Mouse (Mus musculus): Measurements from ENCODE around the gene Car5a.

Car5a gene

GRCm38 (mm10) chr8:121958395-121958794, 13.7 kb upstream of the Car5a start:
- in situ Hi-C loops (cut with MseI, MboI), result no loop called here

DNA sequence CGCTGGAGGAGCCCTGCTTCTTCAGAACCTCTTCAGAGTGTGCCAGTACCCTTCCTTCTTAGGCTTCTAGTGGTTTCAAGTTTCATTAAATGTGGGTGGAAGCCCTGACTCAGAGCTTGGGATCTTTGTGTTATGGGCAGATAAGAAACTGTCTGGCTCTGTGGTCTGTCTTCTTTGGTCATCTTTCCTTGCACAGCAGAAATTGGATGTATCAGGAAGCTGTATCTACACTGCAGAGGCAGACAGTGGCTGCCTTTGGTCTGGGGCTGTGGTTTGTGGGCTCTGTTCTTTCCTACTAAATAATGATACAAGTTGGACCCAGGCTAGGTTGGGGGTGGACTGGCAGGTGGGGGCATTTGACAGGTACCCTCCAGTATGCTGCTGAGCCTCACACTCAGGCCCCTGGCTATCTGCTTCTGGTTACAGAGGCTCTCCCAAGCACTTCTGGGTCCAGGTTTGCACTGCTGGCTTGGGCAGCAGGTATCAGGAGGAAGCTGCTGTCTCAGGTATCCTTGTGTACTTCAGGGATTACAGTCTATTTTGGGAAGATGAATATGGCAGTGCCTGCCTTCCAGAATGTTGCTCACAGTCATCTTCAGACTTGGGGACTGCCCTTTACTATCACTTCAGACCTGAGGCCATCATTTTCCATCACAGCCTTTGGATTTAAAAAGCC, 11.3 kb upstream of the Car5a start:
- in situ Hi-C loops (cut with MseI, MboI), result no loop called here

- in situ Hi-C loops (cut with MseI, MboI), result no loop called here
Measured at GRCm38 (mm10) chr8:121954981-121955555, 10.4 kb upstream of the Car5a start.

- in situ Hi-C loops (cut with MseI, MboI), result no loop called here
Measured at GRCm38 (mm10) chr8:121953821-121954545, 9.3 kb upstream of the Car5a start.

DNA sequence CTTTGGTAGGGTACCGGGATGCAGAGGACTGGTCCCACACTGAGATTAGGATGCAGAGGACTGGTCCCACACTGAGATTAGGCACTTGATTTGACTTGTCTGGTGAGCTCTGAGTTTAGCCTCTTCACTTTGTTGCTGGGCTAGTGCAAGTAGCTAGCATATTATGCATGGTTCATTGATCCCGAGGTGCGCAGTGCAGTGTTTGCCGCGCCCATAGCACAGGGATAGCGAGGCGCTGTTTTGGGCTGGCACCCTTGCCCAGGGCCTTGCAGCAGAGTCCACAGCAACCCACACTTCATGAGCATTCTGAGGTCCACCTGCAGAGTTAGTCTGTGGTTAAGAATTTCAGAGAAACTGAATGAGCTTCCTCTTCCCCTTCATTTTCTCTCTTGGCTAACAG, 8.1 kb upstream of the Car5a start:
- in situ Hi-C loops (cut with MseI, MboI), result no loop called here

GRCm38 (mm10) chr8:121952122-121952521, 7.4 kb upstream of the Car5a start:
- in situ Hi-C loops (cut with MseI, MboI), result no loop called here

DNA sequence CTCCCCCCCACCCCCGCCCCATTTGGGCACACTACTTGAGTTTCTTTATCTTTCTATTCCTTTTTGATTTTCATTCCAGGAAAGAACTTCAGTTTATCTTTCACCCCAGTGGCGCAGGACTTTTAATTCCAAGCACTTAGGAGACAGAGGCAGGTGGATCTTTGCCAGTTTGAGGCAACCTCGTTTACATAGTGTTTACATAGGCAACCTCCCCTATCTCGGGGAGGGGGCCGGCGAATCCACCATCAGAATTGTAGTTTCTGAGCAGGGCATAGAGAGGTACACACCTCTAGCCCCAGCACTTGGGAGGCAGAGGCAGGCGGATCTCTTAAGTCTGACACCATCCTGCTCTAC, 6.9 kb upstream of the Car5a start:
- in situ Hi-C loops (cut with MseI, MboI), result no loop called here

DNA sequence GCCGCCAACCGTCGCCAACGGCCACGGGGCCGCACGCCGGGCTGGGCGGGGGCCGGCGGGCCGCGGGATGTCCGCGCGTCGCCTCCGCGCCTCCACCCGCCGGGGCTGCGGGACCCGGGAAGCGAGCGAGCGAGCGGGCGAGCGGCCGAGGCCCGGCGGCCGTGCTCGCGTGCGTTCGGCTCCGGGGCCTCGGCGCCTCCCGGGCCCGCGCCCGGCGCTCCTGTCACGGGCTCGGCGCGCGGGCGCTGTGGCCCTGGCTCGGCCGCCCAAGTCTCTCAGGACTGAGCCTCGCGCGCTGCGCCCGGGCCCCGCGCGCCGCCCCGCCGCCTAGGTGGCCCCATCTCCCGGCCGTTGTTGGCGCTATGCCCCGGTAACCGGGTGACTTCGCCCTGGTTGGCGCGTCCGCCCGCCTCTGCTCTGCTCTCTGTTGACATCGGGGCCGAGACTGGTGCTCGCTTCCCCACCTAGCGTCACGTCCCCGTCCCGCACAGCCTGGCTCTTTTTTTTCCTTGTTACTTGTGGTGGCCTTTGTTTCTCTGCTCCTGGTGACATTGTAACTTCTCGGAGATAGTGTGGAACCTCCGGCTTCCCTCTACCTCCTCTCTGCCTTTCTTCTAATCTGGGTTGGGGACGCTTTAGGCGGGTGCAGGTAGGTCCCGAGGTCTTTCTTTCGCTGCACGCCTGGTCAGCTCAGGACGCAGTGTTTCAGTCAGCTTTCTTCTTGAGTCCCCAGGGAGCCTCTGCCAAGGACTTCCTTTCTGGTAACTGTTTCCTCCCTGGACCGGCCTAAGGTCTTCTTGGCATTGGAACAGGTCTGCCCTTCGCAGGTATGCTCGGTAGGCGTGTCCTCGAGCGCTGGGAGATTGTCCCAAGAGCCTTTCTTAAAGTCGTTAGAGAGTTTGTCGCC, 6.3 kb upstream of the Car5a start:
- in situ Hi-C loops (cut with MseI, MboI), result no loop called here

- in situ Hi-C loops (cut with MseI, MboI), result no loop called here
Measured at GRCm38 (mm10) chr8:121949941-121950748, 5.4 kb upstream of the Car5a start.

DNA sequence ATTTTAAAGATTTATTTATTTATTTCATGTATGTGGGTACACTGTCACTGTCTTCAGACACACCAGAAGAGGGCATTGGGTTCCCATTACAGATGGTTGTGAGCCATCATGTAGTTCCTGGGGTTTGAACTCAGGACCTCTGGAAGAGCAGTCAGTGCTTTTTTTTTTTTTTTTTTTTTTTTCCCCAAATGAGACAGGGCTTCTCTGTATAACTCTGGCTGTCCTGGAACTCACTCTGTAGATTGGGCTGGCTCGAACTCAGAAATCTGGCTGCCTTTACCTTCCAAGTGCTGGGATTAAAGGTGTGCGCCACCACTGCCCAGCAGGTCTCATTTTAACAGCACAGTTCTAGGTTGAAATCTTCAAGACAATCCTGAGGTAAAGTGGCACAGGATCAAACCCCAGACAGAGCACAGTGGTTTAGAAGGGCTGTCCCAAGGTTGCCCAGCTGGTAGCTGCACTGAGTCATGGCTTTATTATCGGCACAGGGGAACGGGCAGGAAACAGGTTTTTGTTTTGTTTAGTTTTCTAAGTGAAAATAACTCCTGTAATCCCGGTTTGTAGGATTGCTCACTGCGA, 4.6 kb upstream of the Car5a start, which contains the start of gene Banp:
Banp (plus strand) TSS at position 529 of the 579 bp plus-strand sequence.
- in situ Hi-C loops (cut with MseI, MboI), result no loop called here

DNA sequence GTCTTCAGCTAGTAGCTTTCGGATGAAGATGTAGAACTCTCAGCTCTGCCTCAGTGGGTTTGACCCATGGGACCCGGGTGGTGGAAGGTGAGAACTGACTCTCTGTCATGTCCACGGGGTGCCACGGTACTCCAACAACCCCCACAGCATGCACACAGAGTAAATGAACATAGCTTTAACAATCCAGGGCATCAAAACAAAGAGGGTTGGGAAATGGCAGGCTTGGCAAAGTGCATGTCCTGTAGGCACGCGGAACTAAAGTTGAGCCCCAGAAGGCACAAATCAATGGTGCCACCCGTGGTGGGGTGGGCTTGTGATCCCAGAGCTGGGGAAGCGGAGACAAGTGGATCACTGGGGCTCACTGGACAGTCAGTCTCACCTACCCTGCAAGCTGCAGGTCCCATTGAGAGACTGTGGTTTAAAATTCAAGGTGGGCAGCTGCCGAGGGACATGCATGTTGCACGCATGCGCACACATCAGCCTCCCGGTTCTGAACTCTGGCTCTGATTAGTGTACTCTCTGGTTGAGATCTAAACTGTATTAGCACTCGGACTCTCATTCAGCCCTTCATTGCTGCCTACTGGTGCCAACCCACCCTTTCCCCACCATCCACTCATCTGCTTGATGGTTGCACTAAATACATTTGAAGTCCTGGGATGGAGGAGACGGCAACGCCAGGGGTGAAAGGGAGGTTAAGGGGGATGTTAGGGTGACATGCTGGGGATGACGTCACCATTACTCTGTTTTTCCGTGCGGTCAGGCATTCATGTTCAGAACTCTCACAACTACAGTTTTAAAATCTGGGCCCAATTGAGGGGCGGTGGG, 3.8 kb upstream of the Car5a start:
- in situ Hi-C loops (cut with MseI, MboI), result no loop called here

DNA sequence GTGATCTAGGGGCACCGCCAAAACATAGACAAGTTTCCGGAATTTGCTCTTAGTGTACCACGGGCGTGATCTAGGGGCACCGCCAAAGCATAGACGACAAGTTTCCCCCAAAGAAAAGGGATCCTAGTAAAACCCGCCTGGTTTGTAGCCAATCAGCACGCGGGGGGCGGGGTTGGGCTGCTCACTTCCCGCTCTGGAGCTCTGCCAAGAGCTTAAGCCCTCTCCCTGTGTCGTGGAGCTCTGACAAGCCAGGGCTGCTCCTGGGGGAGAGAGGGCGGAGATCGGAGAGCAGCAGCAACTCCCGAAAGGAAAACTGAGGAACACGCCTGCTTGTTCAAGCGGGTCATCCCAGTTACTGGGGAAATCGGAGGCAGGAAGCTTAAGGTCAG, 3.0 kb upstream of the Car5a start:
- in situ Hi-C loops (cut with MseI, MboI), result no loop called here

GRCm38 (mm10) chr8:121947047-121947752, 2.5 kb upstream of the Car5a start:
- in situ Hi-C loops (cut with MseI, MboI), result no loop called here

- in situ Hi-C loops (cut with MseI, MboI), result no loop called here
Measured at GRCm38 (mm10) chr8:121946351-121946750, 1.6 kb upstream of the Car5a start.

- in situ Hi-C loops (cut with MseI, MboI), result no loop called here
Measured at GRCm38 (mm10) chr8:121943716-121944115, 988 bp downstream of the Car5a start.

DNA sequence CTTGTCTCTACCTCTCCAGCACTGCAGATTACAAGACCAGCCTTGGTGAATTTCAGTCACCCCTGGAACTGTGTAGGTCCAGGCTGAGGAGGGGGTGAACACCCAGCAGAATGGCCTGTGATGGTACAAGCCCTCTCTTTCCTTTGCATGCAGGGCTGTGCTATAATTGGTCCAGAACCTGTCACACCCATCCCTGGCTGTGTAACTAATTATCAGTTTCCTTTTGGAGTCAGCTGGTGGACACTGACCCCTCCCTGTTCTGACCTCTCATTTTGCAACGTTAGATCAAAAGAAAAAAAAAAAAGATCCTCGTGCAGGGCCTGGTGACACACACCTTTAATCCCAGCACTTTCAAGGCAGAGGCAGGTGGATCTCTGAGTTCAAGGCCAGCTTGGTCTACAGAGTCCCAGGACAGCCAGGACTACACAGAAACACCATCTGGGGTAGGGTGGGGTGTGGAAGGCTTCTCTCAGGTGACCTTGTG, 1.6 kb downstream of the Car5a start:
- in situ Hi-C loops (cut with MseI, MboI), result no loop called here

DNA sequence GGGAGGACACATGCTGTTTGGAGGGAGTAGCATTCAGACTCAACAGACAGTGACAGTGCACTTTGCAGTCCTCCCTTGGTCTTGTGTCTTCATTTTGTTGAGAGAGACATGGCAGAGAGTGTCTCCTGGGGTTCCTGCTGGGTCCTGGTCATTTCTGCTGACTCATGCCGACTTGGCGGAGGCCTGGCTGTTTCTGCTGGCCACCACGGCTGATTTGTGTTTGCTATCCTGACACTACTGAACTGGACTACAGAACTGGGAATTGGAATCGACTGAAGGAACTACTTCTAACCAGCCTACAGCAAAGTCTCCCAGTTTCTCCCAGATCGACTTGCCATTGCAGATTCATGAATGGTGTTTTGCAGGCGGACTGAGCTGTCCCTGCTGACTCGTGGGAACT, 6.0 kb downstream of the Car5a start:
- in situ Hi-C loops (cut with MseI, MboI), result no loop called here

- in situ Hi-C loops (cut with MseI, MboI), result no loop called here
Measured at GRCm38 (mm10) chr8:121936391-121936790, 8.3 kb downstream of the Car5a start.

All from mouse trophoblast stem cell (cell line).